Mouse (Mus musculus) CH12.LX (cell line): ENCODE measurements around the gene Wwc2.

Experiments used
- CTCF ChIP-seq, 2 experiments: IDR thresholded peaks in 1 of 2; conservative IDR thresholded peaks in 1 of 2; 2 replicates each; pipeline ENCODE4 v1.5.1; 2011 to 2012; ENCODE audit warnings: low read depth in 2 of 2, low read length in 2 of 2, improper control_type of control experiment in 1 of 2, inconsistent platforms in 1 of 2, mild to moderate bottlenecking in 1 of 2, moderate library complexity in 1 of 2
- MAFK ChIP-seq: IDR thresholded peaks from 2 replicates; pipeline ENCODE4 v1.6.1; 2011; ENCODE audit warnings: low read length, improper control_type of control experiment; ENCODE audit not compliant: insufficient replicate concordance
- MXI1 ChIP-seq: IDR thresholded peaks from 2 replicates; pipeline ENCODE4 v1.6.1; 2011; ENCODE audit warnings: mild to moderate bottlenecking, low read depth, low read length, improper control_type of control experiment
- NRF1 ChIP-seq: IDR thresholded peaks from 2 replicates; pipeline ENCODE4 v1.6.1; 2014; ENCODE audit warnings: low read depth, mild to moderate bottlenecking, inconsistent platforms, low read length, improper control_type of control experiment, moderate library complexity
- POLR2AphosphoS2 ChIP-seq: IDR thresholded peaks from 2 replicates; pipeline ENCODE4 v1.6.1; 2011; ENCODE audit warnings: low read depth, low read length, improper control_type of control experiment
- USF1 ChIP-seq: IDR thresholded peaks from 2 replicates; pipeline ENCODE4 v1.6.1; 2014; ENCODE audit warnings: low read depth, mild to moderate bottlenecking, inconsistent platforms, low read length, improper control_type of control experiment

DNA sequence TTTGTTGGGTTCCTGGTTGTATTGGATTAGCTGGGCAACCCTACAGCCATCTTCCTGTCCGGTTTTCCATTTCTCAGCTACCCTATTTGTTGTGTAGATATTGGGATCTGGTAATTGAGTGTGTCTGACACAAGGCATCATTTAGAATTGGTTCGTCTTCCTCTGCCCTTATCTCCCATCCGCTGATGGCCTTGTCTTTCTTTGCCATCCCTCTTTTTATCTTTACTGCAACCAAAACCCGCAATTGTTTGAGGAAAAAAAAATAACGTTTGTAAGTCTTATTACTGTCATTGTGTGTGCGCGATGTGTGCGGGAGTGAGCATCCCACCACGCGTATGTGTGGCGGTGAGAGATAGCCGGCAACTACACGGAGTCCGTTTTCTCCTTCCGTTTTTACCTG, 18.7 kb upstream of the Wwc2 start:
- TF ChIP-seq CTCF (conservative IDR thresholded peaks at IDR 0.05 in 1 of 2, IDR thresholded peaks at IDR 0.05 in 1 of 2; ENCODE audit: low read depth in 2 of 2, low read length in 2 of 2) (no peak), MXI1 (no peak), NRF1 (no peak), POLR2AphosphoS2 (no peak), USF1 (no peak), MAFK (no peak)
